Mouse (Mus musculus) G1E (cell line): ENCODE data around the gene Arsg. TPM values are rescaled to one million over a fixed set of nuclear protein-coding genes. Genes with fewer than 3 reads are reported as not detected.
A peak's percentile ranks its signal among the peaks of the same experiment; 100 is the strongest.

ENCODE experiments used
- ATAC-seq: 2 replicates; pipeline ENCODE4 v1.8.0; 2016; ENCODE audit warnings: mild to moderate bottlenecking; ENCODE audit not compliant: insufficient number of reproducible peaks, poor library complexity, low FRiP score, severe bottlenecking; ENCODE audit errors: extremely low read depth
- DNase-seq: peaks from one replicate; pipeline ENCODE4 v3.0.0; 2012; ENCODE audit warnings: low spot score
- H3K27me3 ChIP-seq: 2 replicates; pipeline ENCODE4 v1.6.1; 2012; ENCODE audit warnings: mild to moderate bottlenecking, low read length, inconsistent platforms; ENCODE audit not compliant: insufficient read depth
- H3K36me3 ChIP-seq: replicated peaks from 2 replicates; pipeline ENCODE3; 2012; ENCODE audit warnings: mild to moderate bottlenecking, inconsistent platforms
- H3K4me1 ChIP-seq: 2 replicates; pipeline ENCODE4 v1.6.1; 2012; ENCODE audit warnings: low read depth, low read length, inconsistent platforms, mixed read lengths; ENCODE audit not compliant: insufficient read depth
- H3K4me3 ChIP-seq: 2 replicates; pipeline ENCODE4 v1.5.1; 2012; ENCODE audit warnings: low read depth, mild to moderate bottlenecking, inconsistent platforms, low read length, moderate library complexity, mixed read lengths
- H3K9me3 ChIP-seq: replicated peaks from 2 replicates; pipeline ENCODE4 v1.6.1; 2012; ENCODE audit warnings: inconsistent platforms
- CTCF ChIP-seq: IDR thresholded peaks from 2 replicates; pipeline ENCODE4 v1.5.1; 2012; ENCODE audit warnings: low read depth, low read length, inconsistent platforms, mixed read lengths
- GATA1 ChIP-seq: IDR thresholded peaks from 2 replicates; pipeline ENCODE4 v1.6.1; 2012; ENCODE audit warnings: borderline replicate concordance, low read length, inconsistent platforms, mixed read lengths
- GATA2 ChIP-seq: IDR thresholded peaks from 2 replicates; pipeline ENCODE4 v1.6.1; 2012; ENCODE audit warnings: low read depth, low read length, inconsistent platforms, borderline replicate concordance
- POLR2AphosphoS5 ChIP-seq: IDR thresholded peaks from 2 replicates; pipeline ENCODE4 v1.6.1; 2012; ENCODE audit warnings: low read depth, low read length, inconsistent platforms; ENCODE audit not compliant: insufficient replicate concordance
- TAL1 ChIP-seq: conservative IDR thresholded peaks from 2 replicates; pipeline ENCODE4 v1.6.1; 2012; ENCODE audit warnings: low read depth, low read length, inconsistent platforms, mixed read lengths
- polyA plus RNA-seq: library from polyadenylated mRNA; stranded (reverse); fragments of >175 nt; gene quantifications from 2 replicates; pipeline ENCODE4 v1.2.3, GENCODE M21; 2012
- total RNA-seq, 2 experiments: library from RNA; stranded (forward) in 1 of 2; stranded (reverse) in 1 of 2; fragments of 200-1000 nt in 1 of 2; fragments of >200 nt in 1 of 2; fragmentation: Nextera tagmentation in 1 of 2; gene quantifications; 2 replicates each; pipeline ENCODE4 v1.2.3; 2014 to 2017

The Arsg gene
- total and polyA plus RNA-seq, 3 experiments = 1.0 to 6.1 (median 2.0) TPM

GRCm38 (mm10) chr11:109561445-109561844 is 88.3 kb downstream of the Arsg start:
- DNase-seq (no peak), ATAC-seq (no peak)
- peaks cover 70% of the 10 kb centered on the region for H3K4me1 ChIP-seq
- H3K36me3 ChIP-seq = no peaks in the 10 kb centered on the region
- TF ChIP-seq POLR2AphosphoS5 (no peak), GATA2 (no peak), CTCF (no peak), GATA1 (no peak), TAL1 (no peak)
- no peak overlapping the region for H3K4me3 ChIP-seq
- H3K9me3 ChIP-seq = no peaks in the 10 kb centered on the region
- no peaks in the 10 kb centered on the region for H3K27me3 ChIP-seq

GRCm38 (mm10) chr11:109563708-109564107 is 90.5 kb downstream of the Arsg start:
- no peak for ATAC-seq
- Histone ChIP-seq H3K4me1 (peaks cover 61% of the 10 kb centered on the region), H3K36me3 (peaks cover 4% of the 10 kb centered on the region), H3K4me3 (no peak overlapping the region), H3K9me3 (no peaks in the 10 kb centered on the region), H3K27me3 (no peaks in the 10 kb centered on the region)
- no peak for DNase-seq
- TF ChIP-seq GATA2 (no peak), GATA1 (no peak), POLR2AphosphoS5 (no peak), CTCF (no peak), TAL1 (no peak)

- no peak for DNase-seq
- Histone ChIP-seq H3K9me3 (no peaks in the 10 kb centered on the region), H3K4me3 (no peak overlapping the region), H3K4me1 (peaks cover 62% of the 10 kb centered on the region), H3K27me3 (no peaks in the 10 kb centered on the region), H3K36me3 (peaks cover 4% of the 10 kb centered on the region)
- no peak for TF ChIP-seq TAL1
- TF ChIP-seq CTCF = no peak
- TF ChIP-seq POLR2AphosphoS5 = no peak
- no peak for TF ChIP-seq GATA2
- TF ChIP-seq GATA1 = no peak
- no peak for ATAC-seq
Measured at GRCm38 (mm10) chr11:109564466-109565214, 91.5 kb downstream of the Arsg start.

- Histone ChIP-seq H3K9me3 (no peaks in the 10 kb centered on the region), H3K4me1 (peaks cover 63% of the 10 kb centered on the region), H3K36me3 (peaks cover 16% of the 10 kb centered on the region), H3K4me3 (no peak overlapping the region), H3K27me3 (no peaks in the 10 kb centered on the region)
- ATAC-seq = no peak
- TF ChIP-seq POLR2AphosphoS5 (no peak), GATA2 (no peak), GATA1 (no peak), CTCF (no peak), TAL1 (no peak)
- no peak for DNase-seq
Measured at GRCm38 (mm10) chr11:109569007-109569618, 95.9 kb downstream of the Arsg start.

GRCm38 (mm10) chr11:109569809-109570208 is 96.6 kb downstream of the Arsg start:
- Histone ChIP-seq H3K27me3 (no peaks in the 10 kb centered on the region), H3K36me3 (peaks cover 18% of the 10 kb centered on the region), H3K9me3 (no peaks in the 10 kb centered on the region), H3K4me3 (no peak overlapping the region; the same call in 1 of the 2 replicates), H3K4me1 (peaks cover 65% of the 10 kb centered on the region)
- DNase-seq (no peak), ATAC-seq (peak; percentile 70)
- TF ChIP-seq GATA2 = no peak
- TF ChIP-seq POLR2AphosphoS5 = no peak
- TF ChIP-seq GATA1 = no peak
- no peak for TF ChIP-seq TAL1
- no peak for TF ChIP-seq CTCF

- no peaks in the 10 kb centered on the region for H3K27me3 ChIP-seq
- H3K4me3 ChIP-seq = no peak overlapping the region
- DNase-seq = no peak
- H3K9me3 ChIP-seq = no peaks in the 10 kb centered on the region
- H3K36me3 ChIP-seq = peaks cover 21% of the 10 kb centered on the region
- TF ChIP-seq POLR2AphosphoS5 = no peak
- TF ChIP-seq GATA2 = no peak
- no peak for TF ChIP-seq CTCF
- TF ChIP-seq GATA1 = no peak
- TF ChIP-seq TAL1 = no peak
- ATAC-seq = no peak
- peaks cover 64% of the 10 kb centered on the region for H3K4me1 ChIP-seq
Measured at GRCm38 (mm10) chr11:109572051-109572450, 98.9 kb downstream of the Arsg start.
